Mouse (Mus musculus): ENCODE measurements around the gene Gng12. TPM values are rescaled to one million over a fixed set of nuclear protein-coding genes. Genes with fewer than 3 reads are reported as not detected.

Gng12 gene
- polyA plus RNA-seq, 2 experiments: 11.6 to 32.5 TPM

DNA sequence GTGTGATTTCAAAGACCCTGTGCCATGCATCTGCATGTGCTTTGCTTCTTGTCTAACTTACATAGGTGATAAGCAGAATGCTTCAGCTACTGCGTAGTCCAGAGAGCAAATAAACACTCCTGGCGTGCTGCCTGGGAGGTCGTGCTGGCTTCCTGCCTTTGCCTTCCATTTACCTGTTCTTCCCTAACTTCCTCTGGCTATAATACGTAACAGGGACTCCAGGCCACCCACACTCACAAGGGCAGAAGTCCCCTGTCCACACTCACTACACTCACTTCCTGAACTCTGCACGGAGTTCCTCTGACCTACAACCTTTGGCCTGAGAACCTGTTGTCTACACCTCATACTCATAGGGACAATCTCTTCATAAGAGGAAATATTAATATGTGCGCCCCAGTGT, 7.5 kb downstream of the Gng12 start:
- WGBS (ENCODE audit: insufficient replicate concordance): 57% methylated on average over 6 of the region's 6 CpGs
- Histone ChIP-seq H3K9me3 (ENCODE audit: control insufficient read depth, low read length) (no peaks in the 10 kb centered on the region), H3K27me3 (ENCODE audit: control insufficient read depth, insufficient read depth, low read length) (no peaks in the 10 kb centered on the region), H3K36me3 (replicated peaks; ENCODE audit: control insufficient read depth, insufficient read depth, low read depth) (no peaks in the 10 kb centered on the region), H3K9ac (replicated peaks) (no peak overlapping the region), H3K27ac (no peak overlapping the region), H3K4me1 (replicated peaks; ENCODE audit: control insufficient read depth in 2 of 2, insufficient read depth in 2 of 2, low read length in 1 of 2) (peaks cover 6 to 29% of the 10 kb centered on the region in 2 experiments), H3K4me3 (ENCODE audit: insufficient read depth in 1 of 2, low read depth in 2 of 2, low read length in 2 of 2) (no peak overlapping the region), H3K4me2 (ENCODE audit: low read depth) (no peak overlapping the region)
- TF ChIP-seq EP300 (IDR thresholded peaks at IDR 0.05; ENCODE audit: low read depth): no peak
- TF ChIP-seq CTCF (IDR thresholded peaks at IDR 0.05; ENCODE audit: low read depth): no peak
- DNase-seq (ENCODE audit: low read depth in 3 of 3, low spot score in 3 of 3) (no peak), ATAC-seq (ENCODE audit: insufficient read depth) (no peak)

DNA sequence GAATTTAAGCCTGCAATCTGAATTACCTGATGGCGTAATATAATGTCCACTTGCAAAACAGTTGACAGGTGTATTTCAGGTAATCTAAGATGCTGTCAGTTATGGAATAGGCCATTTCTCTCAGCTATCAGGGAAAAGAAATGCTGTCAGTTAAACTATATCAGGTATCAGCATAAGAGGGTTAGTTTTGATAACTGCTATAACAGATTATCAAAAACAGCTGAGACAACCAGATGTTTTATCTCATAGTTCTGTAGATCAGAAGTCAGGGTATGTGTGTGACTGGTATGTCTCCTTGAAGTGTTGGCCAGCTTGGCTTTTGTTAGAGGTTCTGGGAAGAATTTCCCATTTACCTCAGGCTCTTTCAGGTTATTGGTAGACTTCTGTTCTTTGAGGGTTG, 10.0 kb downstream of the Gng12 start:
- no peak for TF ChIP-seq CTCF (IDR thresholded peaks at IDR 0.05; ENCODE audit: low read depth)
- peak; percentile 21; the same call in 1 of the 2 replicates for TF ChIP-seq EP300 (IDR thresholded peaks at IDR 0.05; ENCODE audit: low read depth)

DNA sequence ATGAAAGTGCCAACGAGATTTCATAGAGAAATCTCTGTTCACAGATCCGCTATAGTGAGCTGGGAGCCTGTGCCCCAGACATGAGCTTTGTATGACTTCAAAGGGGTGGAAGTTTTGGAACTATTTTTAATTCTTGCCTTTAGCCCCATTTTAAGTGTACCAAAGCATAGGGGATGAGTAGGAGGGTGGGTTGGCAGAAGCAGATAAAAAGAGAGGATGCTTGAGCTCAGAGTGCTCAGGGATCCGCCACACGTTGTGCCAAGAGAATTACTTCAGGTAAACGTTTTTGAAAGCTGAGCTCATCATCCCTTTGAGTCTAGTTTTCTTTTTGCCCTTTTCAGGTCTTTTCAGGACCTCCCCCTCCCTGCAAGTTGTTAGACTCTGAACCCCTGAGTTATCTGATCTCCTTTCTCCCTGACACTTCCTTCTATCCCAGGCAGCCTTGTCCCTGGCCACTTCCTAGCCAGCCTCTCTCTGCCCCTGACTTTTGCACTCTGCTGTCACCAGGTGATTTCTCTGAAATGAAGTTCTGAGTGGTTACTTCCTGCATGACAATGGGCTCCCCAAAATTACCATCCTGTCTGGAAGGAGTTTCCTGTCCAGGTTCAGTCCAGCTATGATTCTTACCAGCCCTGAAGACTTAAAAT, 12.3 kb downstream of the Gng12 start:
- ATAC-seq (ENCODE audit: insufficient read depth): no peak
- TF ChIP-seq CTCF (IDR thresholded peaks at IDR 0.05; ENCODE audit: low read depth) (no peak), EP300 (IDR thresholded peaks at IDR 0.05; ENCODE audit: low read depth) (no peak)
- WGBS (ENCODE audit: insufficient replicate concordance): 61% methylated on average over 5 of the region's 5 CpGs
- H3K9me3 ChIP-seq (ENCODE audit: control insufficient read depth, low read length): no peaks in the 10 kb centered on the region
- no peak overlapping the region for H3K9ac ChIP-seq (replicated peaks)
- no peaks in the 10 kb centered on the region for H3K36me3 ChIP-seq (replicated peaks; ENCODE audit: control insufficient read depth, insufficient read depth, low read depth)
- H3K27me3 ChIP-seq (ENCODE audit: control insufficient read depth, insufficient read depth, low read length): no peaks in the 10 kb centered on the region
- no peak overlapping the region for H3K27ac ChIP-seq
- no peak overlapping the region for H3K4me2 ChIP-seq (ENCODE audit: low read depth)
- no peak overlapping the region for H3K4me3 ChIP-seq (ENCODE audit: insufficient read depth in 1 of 2, low read depth in 2 of 2, low read length in 2 of 2)
- DNase-seq (ENCODE audit: low read depth in 3 of 3, low spot score in 3 of 3): no peak
- peaks cover 6 to 41% of the 10 kb centered on the region in 2 experiments for H3K4me1 ChIP-seq (replicated peaks; ENCODE audit: control insufficient read depth in 2 of 2, insufficient read depth in 2 of 2, low read length in 1 of 2)

More for the DNA sequence above, 10.0 kb downstream of the Gng12 start:
- H3K9me3 ChIP-seq (ENCODE audit: control insufficient read depth, low read length): no peaks in the 10 kb centered on the region
- H3K27ac ChIP-seq: no peak overlapping the region
- no peak overlapping the region for H3K4me3 ChIP-seq (ENCODE audit: insufficient read depth in 1 of 2, low read depth in 2 of 2, low read length in 2 of 2)
- ATAC-seq (ENCODE audit: insufficient read depth): no peak
- no peak overlapping the region for H3K4me2 ChIP-seq (ENCODE audit: low read depth)
- H3K9ac ChIP-seq (replicated peaks): no peak overlapping the region
- H3K27me3 ChIP-seq (ENCODE audit: control insufficient read depth, insufficient read depth, low read length): no peaks in the 10 kb centered on the region
- H3K36me3 ChIP-seq (replicated peaks; ENCODE audit: control insufficient read depth, insufficient read depth, low read depth): no peaks in the 10 kb centered on the region
- peaks cover 6 to 42% of the 10 kb centered on the region in 2 experiments for H3K4me1 ChIP-seq (replicated peaks; ENCODE audit: control insufficient read depth in 2 of 2, insufficient read depth in 2 of 2, low read length in 1 of 2)
- no peak for DNase-seq (ENCODE audit: low read depth in 3 of 3, low spot score in 3 of 3)
- 67% methylated on average over 1 of the region's 1 CpGs for WGBS (ENCODE audit: insufficient replicate concordance)

DNA sequence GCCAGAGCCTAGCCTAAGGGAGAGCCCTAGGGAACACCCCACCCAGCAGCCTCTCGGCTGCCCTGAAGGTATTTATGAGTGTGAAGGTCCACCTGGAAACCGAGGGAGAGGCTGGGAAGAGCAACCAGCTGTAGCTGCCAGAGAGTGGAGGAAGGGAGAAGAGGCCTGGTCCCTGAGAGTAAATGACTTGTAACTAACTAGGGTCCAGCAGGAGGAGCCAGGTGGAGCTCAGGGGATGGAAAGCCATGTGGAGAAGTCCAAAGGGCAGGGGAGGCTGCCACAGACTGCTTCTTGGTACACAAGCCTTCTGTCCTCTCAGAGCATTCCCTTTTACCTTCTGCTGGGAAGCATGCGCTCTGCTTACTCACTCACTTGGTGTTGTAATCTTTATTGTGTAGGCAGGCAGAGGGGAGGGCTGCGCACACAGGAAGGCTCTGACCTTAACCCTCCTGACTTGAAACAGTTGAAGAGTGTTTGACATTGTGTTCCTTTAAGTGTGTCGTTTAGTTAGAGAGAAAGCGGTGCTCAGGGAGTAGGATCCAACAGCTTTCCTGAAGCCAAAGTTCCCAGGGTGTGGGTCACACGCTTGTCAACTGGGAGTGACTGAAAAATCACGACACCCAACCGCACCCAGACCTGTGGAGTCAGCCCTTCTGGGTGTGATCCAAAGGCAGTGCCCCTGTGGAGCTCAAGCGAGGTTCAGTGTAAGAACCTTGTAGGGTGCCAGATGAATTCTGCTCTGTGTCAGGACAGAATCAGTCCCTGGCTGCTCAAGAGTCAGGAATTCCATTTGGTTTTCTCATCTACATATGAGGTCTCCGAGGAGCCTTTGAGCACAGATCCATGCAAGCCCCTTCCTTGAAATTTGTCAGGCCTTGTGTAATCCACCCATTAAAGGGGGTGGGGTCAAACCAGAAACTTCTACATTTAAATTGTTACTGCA, 14.6 kb downstream of the Gng12 start:
- Histone ChIP-seq H3K4me2 (ENCODE audit: low read depth) (no peak overlapping the region), H3K27ac (no peak overlapping the region), H3K4me3 (ENCODE audit: insufficient read depth in 1 of 2, low read depth in 2 of 2, low read length in 2 of 2) (no peak overlapping the region), H3K9ac (replicated peaks) (no peak overlapping the region), H3K4me1 (replicated peaks; ENCODE audit: control insufficient read depth in 2 of 2, insufficient read depth in 2 of 2, low read length in 1 of 2) (peaks cover 6 to 34% of the 10 kb centered on the region in 2 experiments), H3K36me3 (replicated peaks; ENCODE audit: control insufficient read depth, insufficient read depth, low read depth) (no peaks in the 10 kb centered on the region), H3K27me3 (ENCODE audit: control insufficient read depth, insufficient read depth, low read length) (no peaks in the 10 kb centered on the region), H3K9me3 (ENCODE audit: control insufficient read depth, low read length) (no peaks in the 10 kb centered on the region)
- ATAC-seq (ENCODE audit: insufficient read depth): peak; percentile 64
- TF ChIP-seq CTCF (IDR thresholded peaks at IDR 0.05; ENCODE audit: low read depth): no peak
- WGBS (ENCODE audit: insufficient replicate concordance): 50% methylated on average over 11 of the region's 11 CpGs
- DNase-seq (ENCODE audit: low read depth in 3 of 3, low spot score in 3 of 3): no peak

DNA sequence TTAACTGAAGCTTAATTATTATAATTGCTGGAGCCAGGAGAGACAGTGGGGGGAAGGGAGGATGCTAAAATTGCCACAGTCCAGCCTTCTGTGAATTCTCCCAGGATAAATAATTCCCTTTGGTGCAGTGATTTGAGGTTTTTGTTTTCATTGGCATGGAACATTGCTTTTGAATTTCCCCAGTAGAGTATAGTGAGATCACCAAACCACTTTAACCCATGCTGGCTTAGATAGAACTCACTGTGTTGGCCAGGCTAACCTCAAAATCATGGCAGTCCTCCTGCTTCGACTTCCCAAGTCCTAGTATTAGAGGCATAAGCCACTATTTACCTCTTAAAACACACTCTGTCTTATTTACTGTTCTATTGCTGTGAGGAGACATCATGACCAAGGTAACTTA, 17.2 kb downstream of the Gng12 start:
- H3K4me3 ChIP-seq (ENCODE audit: insufficient read depth in 1 of 2, low read depth in 2 of 2, low read length in 2 of 2): no peak overlapping the region
- TF ChIP-seq CTCF (IDR thresholded peaks at IDR 0.05; ENCODE audit: low read depth) (no peak), EP300 (IDR thresholded peaks at IDR 0.05; ENCODE audit: low read depth) (no peak)
- WGBS (ENCODE audit: insufficient replicate concordance): 62% methylated on average over 1 of the region's 1 CpGs
- H3K9me3 ChIP-seq (ENCODE audit: control insufficient read depth, low read length): no peaks in the 10 kb centered on the region
- ATAC-seq (ENCODE audit: insufficient read depth) (no peak), DNase-seq (ENCODE audit: low read depth in 3 of 3, low spot score in 3 of 3) (no peak)
- no peak overlapping the region for H3K9ac ChIP-seq (replicated peaks)
- H3K27me3 ChIP-seq (ENCODE audit: control insufficient read depth, insufficient read depth, low read length): no peaks in the 10 kb centered on the region
- H3K27ac ChIP-seq: no peak overlapping the region
- H3K4me1 ChIP-seq (replicated peaks; ENCODE audit: control insufficient read depth in 2 of 2, insufficient read depth in 2 of 2, low read length in 1 of 2): peaks cover 0 to 19% of the 10 kb centered on the region in 2 experiments; a peak in 3 of 4 replicates
- no peaks in the 10 kb centered on the region for H3K36me3 ChIP-seq (replicated peaks; ENCODE audit: control insufficient read depth, insufficient read depth, low read depth)
- no peak overlapping the region for H3K4me2 ChIP-seq (ENCODE audit: low read depth)

Measured in liver, embryonic 14.5 days (tissue).